Mouse (Mus musculus): Measurements from ENCODE around the gene Tmcc3.

- TF ChIP-seq CTCF (IDR thresholded peaks at IDR 0.05; ENCODE audit: extremely low read depth, insufficient read depth, insufficient read length, insufficient replicate concordance) (no peak), POLR2A (IDR thresholded peaks at IDR 0.05; ENCODE audit: low read depth, low read length) (no peak)
Measured at GRCm38 (mm10) chr10:94443453-94443852, 131.7 kb downstream of the Tmcc3 start.
